Mouse (Mus musculus): ENCODE measurements around the gene Myrfl.

Myrfl gene

GRCm38 (mm10) chr10:116896336-116897177 lies at the start of gene Myrfl:
Gene Myrfl (minus strand): TSS chr10:116896919.
- 83% methylated on average over 17 of the region's 17 CpGs for WGBS

GRCm38 (mm10) chr10:116944940-116945339 lies 48.2 kb upstream of the Myrfl start:
- 80% methylated on average over 10 of the region's 10 CpGs for WGBS

GRCm38 (mm10) chr10:116944144-116944543 lies 47.4 kb upstream of the Myrfl start:
- 83% methylated on average over 3 of the region's 3 CpGs for WGBS

- WGBS, result 92% methylated on average over 6 of the region's 6 CpGs
Measured at GRCm38 (mm10) chr10:116943025-116943424, 46.3 kb upstream of the Myrfl start.

GRCm38 (mm10) chr10:116935028-116935427 lies 38.3 kb upstream of the Myrfl start:
- WGBS, result 64% methylated on average over 12 of the region's 12 CpGs

GRCm38 (mm10) chr10:116933794-116934193 lies 37.1 kb upstream of the Myrfl start:
- 91% methylated on average over 7 of the region's 7 CpGs for WGBS

- WGBS, result 95% methylated on average over 13 of the region's 13 CpGs
Measured at GRCm38 (mm10) chr10:116932418-116932817, 35.7 kb upstream of the Myrfl start.

- 69% methylated on average over 15 of the region's 15 CpGs for WGBS
Measured at GRCm38 (mm10) chr10:116931497-116932179, 34.9 kb upstream of the Myrfl start.

- WGBS, result 67% methylated on average over 6 of the region's 7 CpGs
Measured at GRCm38 (mm10) chr10:116930936-116931335, 34.2 kb upstream of the Myrfl start.

GRCm38 (mm10) chr10:116930506-116930905 lies 33.8 kb upstream of the Myrfl start:
- whole genome bisulfite sequencing, result 59% methylated on average over 7 of the region's 7 CpGs

- 89% methylated on average over 3 of the region's 3 CpGs for WGBS
Measured at GRCm38 (mm10) chr10:116928826-116929225, 32.1 kb upstream of the Myrfl start.

GRCm38 (mm10) chr10:116926428-116927113 lies 29.9 kb upstream of the Myrfl start:
- 92% methylated on average over 11 of the region's 11 CpGs for WGBS

GRCm38 (mm10) chr10:116923651-116924495 lies 27.2 kb upstream of the Myrfl start:
- WGBS, result 94% methylated on average over 19 of the region's 19 CpGs

- WGBS, result 88% methylated on average over 15 of the region's 15 CpGs
Measured at GRCm38 (mm10) chr10:116922161-116922560, 25.4 kb upstream of the Myrfl start.

GRCm38 (mm10) chr10:116921416-116921815 lies 24.7 kb upstream of the Myrfl start:
- WGBS, result 94% methylated on average over 15 of the region's 15 CpGs

GRCm38 (mm10) chr10:116920641-116921040 lies 23.9 kb upstream of the Myrfl start:
- WGBS, result 95% methylated on average over 8 of the region's 8 CpGs

GRCm38 (mm10) chr10:116919368-116920317 lies 22.9 kb upstream of the Myrfl start:
- 90% methylated on average over 25 of the region's 25 CpGs for WGBS

GRCm38 (mm10) chr10:116916581-116916980 lies 19.9 kb upstream of the Myrfl start:
- WGBS, result 92% methylated on average over 8 of the region's 8 CpGs

- 97% methylated on average over 8 of the region's 8 CpGs for WGBS
Measured at GRCm38 (mm10) chr10:116915286-116915685, 18.6 kb upstream of the Myrfl start.

GRCm38 (mm10) chr10:116914586-116914985 lies 17.9 kb upstream of the Myrfl start:
- WGBS, result 72% methylated on average over 9 of the region's 9 CpGs

Measured in cerebral cortex, adult 2 months (tissue).